Mouse (Mus musculus) kidney, adult 2 months (tissue): ENCODE data around the gene Olfr403.

Experiments used
- CTCF ChIP-seq: fragments of 200-500 bp; conservative IDR thresholded peaks from 2 replicates; pipeline ENCODE4 v1.5.1; 2011; ENCODE audit warnings: low read depth, mild to moderate bottlenecking, control low read depth, low read length, moderate library complexity, mixed read lengths; ENCODE audit not compliant: insufficient read depth, insufficient read length
- POLR2A ChIP-seq: fragments of 200-500 bp; IDR thresholded peaks from one replicate; pipeline ENCODE4 v1.6.1; 2011; ENCODE audit warnings: low read depth, low read length, control low read depth

GRCm38 (mm10) chr11:74153229-74153628 is 32.8 kb upstream of the Olfr403 start, which contains the start of gene Olfr402:
- no peak for TF ChIP-seq CTCF
- no peak for TF ChIP-seq POLR2A
